Mouse (Mus musculus) cerebellum, adult 9-10 months (tissue): ENCODE measurements around the gene Tbc1d7.
A peak's percentile ranks its signal among the peaks of the same experiment; 100 is the strongest.

Experiments
- DNase-seq: peaks from one replicate; pipeline ENCODE4 v3.0.0; 2022

The Tbc1d7 gene

GRCm38 (mm10) chr13:43132859-43133258 is 38.4 kb downstream of the Tbc1d7 start:
- DNase-seq = no peak

DNA sequence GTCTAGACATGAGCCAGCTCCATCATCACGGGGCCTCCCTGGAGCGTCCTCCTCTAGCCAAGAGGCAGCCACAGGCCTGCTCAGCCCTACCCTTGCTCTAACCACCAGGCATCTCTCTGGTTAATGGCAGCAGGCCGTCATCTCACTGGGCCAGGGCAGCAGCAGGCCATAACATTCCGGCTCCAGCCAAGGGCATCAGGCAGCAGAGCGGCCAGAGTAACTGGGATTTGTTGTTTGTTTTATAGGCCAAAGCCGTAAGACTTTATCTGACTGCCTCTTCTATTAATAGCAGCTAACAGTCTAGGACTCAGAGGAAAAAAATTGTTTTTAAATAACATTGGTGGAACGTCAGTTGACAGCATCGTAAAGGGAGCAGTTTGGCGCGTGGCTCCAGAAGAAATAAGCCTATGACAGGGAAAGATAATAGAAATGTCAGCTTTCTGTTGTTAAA is 39.5 kb downstream of the Tbc1d7 start:
- DNase-seq = no peak

DNA sequence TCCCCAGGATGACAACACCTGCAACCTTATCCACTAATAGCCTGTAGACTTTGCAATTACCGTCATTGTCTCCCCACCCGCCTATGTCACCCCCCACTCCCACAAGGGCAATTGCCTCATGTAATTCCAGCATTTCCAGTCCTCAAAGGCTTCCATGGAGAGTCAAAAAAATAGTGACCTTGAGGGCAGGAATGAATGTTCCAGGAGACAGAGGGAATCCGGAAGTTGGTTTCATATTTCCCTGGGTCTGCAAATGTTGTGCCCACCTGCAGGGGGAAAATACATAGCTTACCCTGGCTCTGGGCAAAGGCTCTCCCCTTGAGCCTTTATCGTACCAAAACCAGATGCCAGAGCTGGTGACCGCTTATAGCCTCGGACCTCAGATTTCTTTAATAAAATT is 41.1 kb downstream of the Tbc1d7 start:
- no peak for DNase-seq

GRCm38 (mm10) chr13:43124683-43125074 is 46.6 kb downstream of the Tbc1d7 start:
- DNase-seq = no peak

GRCm38 (mm10) chr13:43123895-43124682 is 47.2 kb downstream of the Tbc1d7 start:
- DNase-seq = no peak

- DNase-seq = no peak
Measured at GRCm38 (mm10) chr13:43122306-43123070, 48.8 kb downstream of the Tbc1d7 start.

DNA sequence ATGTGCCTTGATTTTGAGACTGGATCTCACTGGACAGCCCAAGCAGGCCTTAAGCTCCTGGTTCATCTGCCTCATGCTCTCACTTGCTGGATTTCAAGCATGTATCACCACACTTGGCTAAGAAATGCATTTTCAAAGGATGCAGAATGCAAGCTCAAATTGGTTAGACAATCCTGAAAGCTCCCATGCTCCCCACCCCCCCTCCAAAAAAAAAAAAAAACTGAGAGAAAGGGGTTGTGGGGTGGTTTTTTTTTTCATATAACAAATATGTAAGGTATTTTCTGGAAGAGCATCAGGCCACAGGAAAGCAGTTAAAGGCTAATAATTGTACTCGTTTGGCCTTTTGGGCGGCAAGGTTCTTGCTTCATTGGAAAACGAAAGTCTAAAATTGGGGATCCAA is 58.2 kb downstream of the Tbc1d7 start:
- peak; percentile 36 for DNase-seq

GRCm38 (mm10) chr13:43112707-43113106 is 58.6 kb downstream of the Tbc1d7 start:
- no peak for DNase-seq

DNA sequence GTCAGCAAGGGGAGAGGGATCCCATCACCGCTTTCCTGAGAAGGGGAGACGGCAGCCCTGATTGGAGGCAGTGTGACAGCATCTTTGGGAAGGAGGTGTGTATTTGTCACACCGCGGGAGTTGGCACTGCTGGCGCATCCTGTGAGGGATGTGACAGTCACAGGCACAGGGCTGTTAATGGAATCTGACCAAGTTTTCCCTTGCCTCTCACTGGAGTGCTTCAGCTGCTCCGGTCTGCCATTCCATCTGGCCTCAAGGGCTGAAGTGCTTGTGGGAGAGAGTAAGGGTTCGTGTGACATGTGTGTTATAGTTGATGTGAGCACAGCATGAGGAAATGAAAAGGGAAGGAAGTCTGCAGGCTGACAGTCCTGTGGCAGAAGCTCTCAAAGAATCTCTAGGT is 59.0 kb downstream of the Tbc1d7 start:
- peak; percentile 96 for DNase-seq

- no peak for DNase-seq
Measured at GRCm38 (mm10) chr13:43104496-43104895, 66.8 kb downstream of the Tbc1d7 start.

DNA sequence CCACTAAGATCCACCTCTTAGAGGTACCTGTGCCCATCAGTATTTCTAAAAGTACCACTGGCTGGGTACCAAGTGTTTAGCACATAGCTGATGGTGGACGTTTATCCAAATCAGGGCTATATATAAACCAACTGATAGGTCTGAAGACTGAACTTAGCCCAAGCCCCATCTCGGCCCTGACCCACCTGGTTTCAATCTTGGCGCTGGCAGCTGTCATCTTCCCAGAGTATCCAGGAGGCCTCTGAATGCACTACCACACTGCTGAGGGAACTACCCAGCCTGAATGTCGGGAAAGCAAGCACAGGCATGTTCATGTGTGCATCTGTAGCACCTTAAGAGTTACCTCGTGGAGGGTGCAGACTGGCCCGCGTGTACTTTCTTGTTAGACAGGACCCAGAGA is 68.4 kb downstream of the Tbc1d7 start:
- DNase-seq = no peak
